Mouse (Mus musculus) right cerebral cortex, postnatal 4 days (tissue): Measurements from ENCODE around the gene Apof.

Experiments used
- DNase-seq: peaks from one replicate; pipeline ENCODE4 v3.0.0-alpha.2; 2022

Apof gene

GRCm38 (mm10) chr10:128298702-128299171 lies 30.3 kb downstream of the Apof start, which contains the start of gene Il23a:
Gene Il23a, minus strand, starts transcription at chr10:128298752.
- DNase-seq, result no peak

DNA sequence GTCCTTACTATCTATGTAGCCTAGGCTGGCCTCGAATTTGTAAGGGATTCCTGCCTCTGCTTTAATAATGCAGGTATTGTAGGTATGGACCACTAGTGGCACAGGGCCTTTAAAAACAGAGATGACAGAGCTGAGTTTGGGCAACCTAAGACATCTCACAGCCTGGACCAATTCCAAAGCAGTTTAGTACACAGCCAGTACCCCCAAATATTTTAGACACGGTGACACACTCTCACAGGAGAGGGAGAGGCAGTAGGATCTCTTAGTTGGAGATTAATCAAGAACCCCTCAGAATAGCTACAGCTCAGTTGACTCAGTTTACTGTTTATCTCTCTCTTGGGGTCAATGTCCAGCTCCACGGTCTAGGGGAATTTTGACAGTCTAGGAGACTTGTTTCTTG lies 33.9 kb downstream of the Apof start:
- no peak for DNase-seq

DNA sequence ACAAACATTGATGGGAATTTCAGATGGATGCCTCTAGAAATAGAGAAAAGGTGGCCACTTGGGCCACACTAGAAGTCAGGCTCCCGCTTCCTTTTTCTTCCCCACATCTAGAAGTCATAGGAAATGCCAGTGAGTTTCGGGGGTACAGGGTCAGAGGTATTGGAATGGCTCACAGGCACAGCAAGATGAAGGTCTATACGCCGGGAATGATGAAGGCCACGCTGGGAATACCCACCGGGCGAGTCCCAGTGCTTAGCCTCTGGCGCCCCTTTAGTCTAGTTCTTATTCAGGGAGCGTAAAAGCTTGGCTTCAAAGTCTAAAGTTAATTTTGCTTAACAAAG lies 34.3 kb downstream of the Apof start:
- no peak for DNase-seq

DNA sequence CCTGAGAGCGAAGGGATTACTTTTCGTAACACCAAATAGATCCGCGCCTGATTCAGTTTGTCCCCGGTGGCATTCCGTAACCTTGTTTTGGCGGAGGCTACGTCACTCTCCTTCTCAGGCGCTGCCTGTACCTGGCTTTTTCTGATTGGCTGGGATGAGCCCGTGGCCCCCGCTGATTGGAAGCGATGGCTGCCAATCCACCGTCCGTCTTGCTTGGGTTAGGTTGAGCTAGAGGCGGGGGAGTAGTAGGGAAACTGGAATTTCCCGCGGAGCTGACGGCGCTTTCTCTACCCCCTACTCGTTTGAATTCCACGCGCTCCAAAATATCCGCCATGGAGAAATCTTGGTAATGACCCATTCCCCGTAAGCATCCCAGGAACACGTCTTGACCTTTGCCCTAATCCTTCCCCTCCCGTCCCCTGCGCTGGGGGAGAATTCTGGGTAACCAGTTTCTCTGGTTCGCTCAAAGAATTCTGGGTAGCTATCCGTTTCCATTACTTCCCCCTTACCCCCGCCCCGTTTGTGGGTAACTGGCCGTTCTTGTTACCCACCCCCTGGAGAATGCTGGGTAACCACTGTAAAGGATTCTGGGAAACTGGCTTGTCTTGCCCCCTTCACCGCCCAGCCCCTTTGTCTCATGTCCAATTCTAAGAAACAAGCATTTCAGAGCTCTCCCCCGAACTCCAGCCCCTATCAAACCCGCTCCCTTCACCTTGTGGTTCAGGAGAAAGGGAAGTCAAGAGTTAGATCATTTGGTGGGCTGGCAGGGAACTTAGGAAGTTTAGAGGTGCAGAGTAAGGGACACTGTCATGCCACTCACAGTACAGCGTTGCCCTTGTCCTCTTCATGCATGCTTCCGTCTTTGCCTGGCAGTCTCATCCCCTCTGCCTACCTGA lies 34.9 kb downstream of the Apof start, which contains the start of gene Pan2:
Gene Pan2 (plus strand): TSS at position 210 of the 896 bp plus-strand sequence.
- peak; percentile 98 for DNase-seq

DNA sequence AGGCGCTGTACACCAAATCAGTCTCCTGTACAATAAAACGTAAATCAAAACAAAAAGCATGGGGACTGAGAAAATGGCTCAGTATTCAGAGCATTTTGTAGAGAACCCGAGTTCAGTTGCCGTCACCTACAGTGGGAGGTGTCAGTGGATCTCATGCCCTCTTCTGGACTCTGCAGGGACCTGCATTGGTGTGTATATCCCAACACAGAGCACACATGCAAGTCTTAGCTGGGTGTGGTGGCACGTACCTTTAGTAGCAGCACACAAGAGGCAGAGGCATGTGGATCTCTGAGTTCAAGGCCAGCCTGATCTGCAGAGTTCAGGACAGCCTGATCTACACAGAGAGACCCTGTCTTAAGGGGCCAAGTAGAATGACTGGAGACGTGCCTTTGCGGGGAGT lies 41.2 kb downstream of the Apof start:
- no peak for DNase-seq

- peak; percentile 50 for DNase-seq
Measured at GRCm38 (mm10) chr10:128310177-128310576, 41.7 kb downstream of the Apof start.

DNA sequence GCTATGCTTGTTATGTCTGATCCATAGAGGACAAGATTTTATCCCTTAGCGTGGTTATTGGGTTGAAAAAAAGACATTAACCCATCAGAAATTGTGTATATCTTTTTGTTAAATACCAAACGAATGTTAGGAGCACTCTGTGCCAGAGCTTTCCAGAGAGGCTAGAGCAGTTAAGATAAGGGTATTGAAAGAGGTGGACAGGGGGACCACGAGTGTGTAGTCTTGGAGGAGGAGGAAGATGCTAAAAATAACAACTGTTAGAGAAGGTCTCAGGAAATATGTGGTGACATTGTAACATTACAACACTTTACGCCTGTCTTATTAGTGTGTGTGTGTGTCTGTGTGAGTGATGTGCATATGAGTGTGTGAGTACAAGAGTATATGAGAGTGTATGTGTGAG lies 42.4 kb downstream of the Apof start:
- no peak for DNase-seq

DNA sequence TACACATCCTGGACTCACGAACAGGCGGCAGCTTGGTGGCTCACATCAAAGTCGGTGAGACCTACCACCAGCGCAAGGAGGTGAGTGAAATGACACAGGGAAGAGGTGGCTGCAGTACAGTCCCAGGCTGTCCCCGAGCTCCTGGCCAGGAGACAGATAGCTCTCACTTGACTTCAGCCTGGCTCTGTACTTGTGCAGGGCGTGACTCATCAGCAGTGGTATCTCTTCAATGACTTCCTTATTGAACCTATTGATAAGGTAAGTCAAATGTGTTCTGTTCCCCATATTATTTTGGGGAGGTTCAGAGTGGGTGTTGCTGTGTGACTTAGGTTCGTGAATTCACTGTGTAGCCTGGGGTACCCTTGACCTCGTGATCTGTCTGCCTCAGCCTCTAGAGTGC lies 47.1 kb downstream of the Apof start:
- DNase-seq, result no peak
